Mouse (Mus musculus): Measurements from ENCODE around the gene Mcrip1. TPM values are rescaled to one million over a fixed set of nuclear protein-coding genes. Genes with fewer than 3 reads are reported as not detected.
A peak's percentile ranks its signal among the peaks of the same experiment; 100 is the strongest.

The Mcrip1 gene
- polyA plus RNA-seq, 1 experiment from 2014 or later: 267 TPM

GRCm38 (mm10) chr11:120505661-120506060 is 43.9 kb downstream of the Mcrip1 start:
- no peak overlapping the region for H3K4me2 ChIP-seq (ENCODE audit: low read depth, low read length)
- no peak overlapping the region for H3K27ac ChIP-seq (ENCODE audit: low read depth, low read length)
- H3K4me3 ChIP-seq (ENCODE audit: low read depth, low read length): no peak overlapping the region
- ATAC-seq (ENCODE audit: low read depth): no peak
- peaks cover 3% of the 10 kb centered on the region; the same call in 1 of the 2 replicates for H3K4me1 ChIP-seq (ENCODE audit: control insufficient read depth, insufficient read depth, low read length)
- H3K9me3 ChIP-seq (ENCODE audit: control insufficient read depth, low read length): no peaks in the 10 kb centered on the region
- H3K9ac ChIP-seq (replicated peaks; ENCODE audit: low read depth, low read length): no peak overlapping the region
- H3K27me3 ChIP-seq (ENCODE audit: control insufficient read depth, insufficient read depth, low read length): no peaks in the 10 kb centered on the region
- no peaks in the 10 kb centered on the region for H3K36me3 ChIP-seq (ENCODE audit: control insufficient read depth, insufficient read depth, low read length)
- 97% methylated on average over 3 of the region's 3 CpGs for WGBS

GRCm38 (mm10) chr11:120501701-120502100 is 47.8 kb downstream of the Mcrip1 start:
- Histone ChIP-seq H3K36me3 (ENCODE audit: control insufficient read depth, insufficient read depth, low read length) (peaks cover 3% of the 10 kb centered on the region; the same call in 1 of the 2 replicates), H3K27ac (ENCODE audit: low read depth, low read length) (no peak overlapping the region), H3K4me3 (ENCODE audit: low read depth, low read length) (no peak overlapping the region), H3K27me3 (ENCODE audit: control insufficient read depth, insufficient read depth, low read length) (no peaks in the 10 kb centered on the region), H3K9ac (replicated peaks; ENCODE audit: low read depth, low read length) (no peak overlapping the region), H3K4me2 (ENCODE audit: low read depth, low read length) (no peak overlapping the region), H3K9me3 (ENCODE audit: control insufficient read depth, low read length) (no peaks in the 10 kb centered on the region), H3K4me1 (ENCODE audit: control insufficient read depth, insufficient read depth, low read length) (no peaks in the 10 kb centered on the region)
- WGBS: 81% methylated on average over 4 of the region's 4 CpGs
- ATAC-seq (ENCODE audit: low read depth): no peak

GRCm38 (mm10) chr11:120501018-120501417 is 48.5 kb downstream of the Mcrip1 start:
- Histone ChIP-seq H3K4me2 (ENCODE audit: low read depth, low read length) (no peak overlapping the region), H3K9me3 (ENCODE audit: control insufficient read depth, low read length) (no peaks in the 10 kb centered on the region), H3K27ac (ENCODE audit: low read depth, low read length) (no peak overlapping the region), H3K9ac (replicated peaks; ENCODE audit: low read depth, low read length) (no peak overlapping the region), H3K36me3 (ENCODE audit: control insufficient read depth, insufficient read depth, low read length) (peaks cover 8% of the 10 kb centered on the region; the same call in 1 of the 2 replicates), H3K4me3 (ENCODE audit: low read depth, low read length) (no peak overlapping the region), H3K4me1 (ENCODE audit: control insufficient read depth, insufficient read depth, low read length) (no peaks in the 10 kb centered on the region), H3K27me3 (ENCODE audit: control insufficient read depth, insufficient read depth, low read length) (no peaks in the 10 kb centered on the region)
- WGBS: 72% methylated on average over 6 of the region's 6 CpGs
- no peak for ATAC-seq (ENCODE audit: low read depth)

GRCm38 (mm10) chr11:120500357-120500756 is 49.2 kb downstream of the Mcrip1 start:
- H3K27me3 ChIP-seq (ENCODE audit: control insufficient read depth, insufficient read depth, low read length): no peaks in the 10 kb centered on the region

GRCm38 (mm10) chr11:120499894-120500293 is 49.6 kb downstream of the Mcrip1 start:
- WGBS: 87% methylated on average over 6 of the region's 6 CpGs
- no peak overlapping the region for H3K4me2 ChIP-seq (ENCODE audit: low read depth, low read length)
- no peak overlapping the region for H3K27ac ChIP-seq (ENCODE audit: low read depth, low read length)
- H3K27me3 ChIP-seq (ENCODE audit: control insufficient read depth, insufficient read depth, low read length): no peaks in the 10 kb centered on the region
- H3K9ac ChIP-seq (replicated peaks; ENCODE audit: low read depth, low read length): no peak overlapping the region
- H3K4me1 ChIP-seq (ENCODE audit: control insufficient read depth, insufficient read depth, low read length): no peaks in the 10 kb centered on the region
- H3K4me3 ChIP-seq (ENCODE audit: low read depth, low read length): no peak overlapping the region
- ATAC-seq (ENCODE audit: low read depth): no peak
- no peaks in the 10 kb centered on the region for H3K9me3 ChIP-seq (ENCODE audit: control insufficient read depth, low read length)
- H3K36me3 ChIP-seq (ENCODE audit: control insufficient read depth, insufficient read depth, low read length): peaks cover 19% of the 10 kb centered on the region

More at GRCm38 (mm10) chr11:120500357-120500756, 49.2 kb downstream of the Mcrip1 start:
- H3K27ac ChIP-seq (ENCODE audit: low read depth, low read length): no peak overlapping the region
- ATAC-seq (ENCODE audit: low read depth): no peak
- no peak overlapping the region for H3K4me3 ChIP-seq (ENCODE audit: low read depth, low read length)
- no peaks in the 10 kb centered on the region for H3K9me3 ChIP-seq (ENCODE audit: control insufficient read depth, low read length)
- no peak overlapping the region for H3K9ac ChIP-seq (replicated peaks; ENCODE audit: low read depth, low read length)
- 22% methylated on average over 3 of the region's 3 CpGs for WGBS
- no peak overlapping the region for H3K4me2 ChIP-seq (ENCODE audit: low read depth, low read length)
- no peaks in the 10 kb centered on the region for H3K4me1 ChIP-seq (ENCODE audit: control insufficient read depth, insufficient read depth, low read length)
- peaks cover 15% of the 10 kb centered on the region for H3K36me3 ChIP-seq (ENCODE audit: control insufficient read depth, insufficient read depth, low read length)

- H3K4me2 ChIP-seq (ENCODE audit: low read depth, low read length): no peak overlapping the region
- WGBS: 93% methylated on average over 5 of the region's 5 CpGs
- H3K36me3 ChIP-seq (ENCODE audit: control insufficient read depth, insufficient read depth, low read length): peaks cover 23% of the 10 kb centered on the region
- no peak overlapping the region for H3K27ac ChIP-seq (ENCODE audit: low read depth, low read length)
- no peaks in the 10 kb centered on the region for H3K9me3 ChIP-seq (ENCODE audit: control insufficient read depth, low read length)
- H3K4me3 ChIP-seq (ENCODE audit: low read depth, low read length): no peak overlapping the region
- no peak overlapping the region for H3K9ac ChIP-seq (replicated peaks; ENCODE audit: low read depth, low read length)
- no peaks in the 10 kb centered on the region for H3K4me1 ChIP-seq (ENCODE audit: control insufficient read depth, insufficient read depth, low read length)
- H3K27me3 ChIP-seq (ENCODE audit: control insufficient read depth, insufficient read depth, low read length): no peaks in the 10 kb centered on the region
- no peak for ATAC-seq (ENCODE audit: low read depth)
Measured at GRCm38 (mm10) chr11:120498891-120499290, 50.6 kb downstream of the Mcrip1 start.

- H3K36me3 ChIP-seq (ENCODE audit: control insufficient read depth, insufficient read depth, low read length): peaks cover 23% of the 10 kb centered on the region
- WGBS: 97% methylated on average over 12 of the region's 12 CpGs
Measured at GRCm38 (mm10) chr11:120498226-120498625, 51.3 kb downstream of the Mcrip1 start.

GRCm38 (mm10) chr11:120497436-120497835 is 52.1 kb downstream of the Mcrip1 start:
- Histone ChIP-seq H3K9me3 (ENCODE audit: control insufficient read depth, low read length) (no peaks in the 10 kb centered on the region), H3K4me3 (ENCODE audit: low read depth, low read length) (no peak overlapping the region), H3K27me3 (ENCODE audit: control insufficient read depth, insufficient read depth, low read length) (no peaks in the 10 kb centered on the region), H3K4me1 (ENCODE audit: control insufficient read depth, insufficient read depth, low read length) (peaks cover 13% of the 10 kb centered on the region), H3K9ac (replicated peaks; ENCODE audit: low read depth, low read length) (no peak overlapping the region), H3K4me2 (ENCODE audit: low read depth, low read length) (no peak overlapping the region), H3K36me3 (ENCODE audit: control insufficient read depth, insufficient read depth, low read length) (peaks cover 23% of the 10 kb centered on the region), H3K27ac (ENCODE audit: low read depth, low read length) (no peak overlapping the region)
- 90% methylated on average over 3 of the region's 3 CpGs for WGBS
- ATAC-seq (ENCODE audit: low read depth): no peak

More at GRCm38 (mm10) chr11:120498226-120498625, 51.3 kb downstream of the Mcrip1 start:
- Histone ChIP-seq H3K27me3 (ENCODE audit: control insufficient read depth, insufficient read depth, low read length) (no peaks in the 10 kb centered on the region), H3K4me3 (ENCODE audit: low read depth, low read length) (no peak overlapping the region), H3K4me2 (ENCODE audit: low read depth, low read length) (no peak overlapping the region), H3K27ac (ENCODE audit: low read depth, low read length) (no peak overlapping the region), H3K4me1 (ENCODE audit: control insufficient read depth, insufficient read depth, low read length) (peaks cover 6% of the 10 kb centered on the region), H3K9me3 (ENCODE audit: control insufficient read depth, low read length) (no peaks in the 10 kb centered on the region), H3K9ac (replicated peaks; ENCODE audit: low read depth, low read length) (no peak overlapping the region)
- ATAC-seq (ENCODE audit: low read depth): no peak

GRCm38 (mm10) chr11:120493911-120494310 is 55.6 kb downstream of the Mcrip1 start:
- H3K27me3 ChIP-seq (ENCODE audit: control insufficient read depth, insufficient read depth, low read length): no peaks in the 10 kb centered on the region
- H3K4me3 ChIP-seq (ENCODE audit: low read depth, low read length): no peak overlapping the region
- no peak overlapping the region for H3K9ac ChIP-seq (replicated peaks; ENCODE audit: low read depth, low read length)
- no peak overlapping the region for H3K27ac ChIP-seq (ENCODE audit: low read depth, low read length)
- no peak for ATAC-seq (ENCODE audit: low read depth)
- H3K9me3 ChIP-seq (ENCODE audit: control insufficient read depth, low read length): no peaks in the 10 kb centered on the region
- H3K4me2 ChIP-seq (ENCODE audit: low read depth, low read length): peak overlapping the region; percentile 95; the same call in 1 of the 2 replicates
- 91% methylated on average over 3 of the region's 3 CpGs for WGBS
- peaks cover 24% of the 10 kb centered on the region for H3K36me3 ChIP-seq (ENCODE audit: control insufficient read depth, insufficient read depth, low read length)
- H3K4me1 ChIP-seq (ENCODE audit: control insufficient read depth, insufficient read depth, low read length): peaks cover 25% of the 10 kb centered on the region

Measured in neural tube, embryonic 14.5 days (tissue).